Mouse (Mus musculus) liver, postnatal 0 days (tissue): ENCODE results near the gene Cdc6.
A peak's percentile ranks its signal among the peaks of the same experiment; 100 is the strongest.

ENCODE experiments used
- CTCF ChIP-seq: sonication (generic); IDR thresholded peaks from 2 replicates; pipeline ENCODE4 v1.5.1; 2016; ENCODE audit warnings: antibody characterized with exemption, low read depth
- EP300 ChIP-seq: IDR thresholded peaks from 2 replicates; pipeline ENCODE4 v1.6.1; 2016; ENCODE audit warnings: antibody characterized with exemption, low read depth, mild to moderate bottlenecking

- TF ChIP-seq EP300 (no peak), CTCF (peak; percentile 4; the same call in 1 of the 2 replicates)
These were observed 17.1 kb downstream of the Cdc6 start for GRCm38 (mm10) chr11:98924633-98925175.
